Mouse (Mus musculus): ENCODE data around the gene Ptges.

DNA sequence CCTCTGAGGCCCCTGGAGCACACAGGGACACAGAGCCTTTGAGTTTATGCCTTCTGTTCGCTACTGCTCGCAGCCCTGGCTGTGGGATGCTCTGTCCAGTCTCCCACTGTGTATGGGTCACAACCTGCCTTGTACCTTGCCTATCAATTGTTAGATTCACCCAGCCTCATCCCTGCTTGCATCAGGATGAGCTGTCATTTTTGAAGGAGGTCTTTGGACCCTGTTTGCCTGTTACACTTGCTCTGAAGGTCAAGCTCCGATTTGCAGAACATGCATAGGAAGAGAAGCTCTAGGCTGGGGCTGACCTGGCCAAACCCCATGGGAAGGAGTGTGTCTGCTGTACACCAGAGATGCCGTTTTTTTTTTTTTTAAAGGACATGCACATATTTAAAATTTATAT lies 27.8 kb upstream of the Ptges start:
- TF ChIP-seq POLR2A (IDR thresholded peaks at IDR 0.05; ENCODE audit: control insufficient read depth, low read depth, low read length) (no peak), CTCF (IDR thresholded peaks at IDR 0.05; ENCODE audit: control insufficient read depth, insufficient read depth, insufficient replicate concordance, low read depth, low read length) (no peak)

Data from testis, adult 2 months (tissue).